Mouse (Mus musculus) intestine, postnatal 0 days (tissue): ENCODE results near the gene Desi2. TPM values are rescaled to one million over a fixed set of nuclear protein-coding genes. Genes with fewer than 3 reads are reported as not detected.

Source experiments
- ATAC-seq: fragments of 200-750 bp; cut with Nextera tagmentation; 2 replicates; pipeline ENCODE4 v1.8.0; 2017; ENCODE audit warnings: mild to moderate bottlenecking, moderate TSS enrichment, moderate library complexity
- H3K27ac ChIP-seq: fragments of 300-500 bp; sonication (generic); 2 replicates; pipeline ENCODE4 v1.5.1; 2014; ENCODE audit warnings: mild to moderate bottlenecking, low read depth, low read length, moderate library complexity
- H3K27me3 ChIP-seq: fragments of 300-500 bp; sonication (generic); replicated peaks from 2 replicates; pipeline ENCODE4 v1.6.1; 2014; ENCODE audit warnings: low read length, mixed read lengths; ENCODE audit not compliant: control insufficient read depth, insufficient read depth
- H3K36me3 ChIP-seq: fragments of 300-500 bp; sonication (generic); 2 replicates; pipeline ENCODE4 v1.6.1; 2014; ENCODE audit warnings: mild to moderate bottlenecking, moderate library complexity; ENCODE audit not compliant: control insufficient read depth, insufficient read depth
- H3K4me1 ChIP-seq: fragments of 300-500 bp; sonication (generic); replicated peaks from 2 replicates; pipeline ENCODE4 v1.6.1; 2014; ENCODE audit warnings: antibody characterized with exemption, low read length, mixed read lengths; ENCODE audit not compliant: control insufficient read depth, insufficient read depth
- H3K4me2 ChIP-seq: fragments of 300-500 bp; sonication (generic); replicated peaks from 2 replicates; pipeline ENCODE4 v1.6.1; 2014; ENCODE audit warnings: low read depth, mild to moderate bottlenecking, moderate library complexity
- H3K4me3 ChIP-seq: fragments of 300-500 bp; sonication (generic); 2 replicates; pipeline ENCODE4 v1.5.1; 2014; ENCODE audit warnings: low read depth, low read length
- H3K9ac ChIP-seq: fragments of 300-500 bp; sonication (generic); 2 replicates; pipeline ENCODE4 v1.6.1; 2014; ENCODE audit warnings: mild to moderate bottlenecking, low read depth, low read length
- H3K9me3 ChIP-seq: fragments of 300-500 bp; sonication (generic); 2 replicates; pipeline ENCODE4 v1.6.1; 2016; ENCODE audit warnings: mixed run types; ENCODE audit not compliant: control insufficient read depth
- CTCF ChIP-seq: sonication (generic); IDR thresholded peaks from 2 replicates; pipeline ENCODE4 v1.5.1; 2016; ENCODE audit warnings: low read depth, mild to moderate bottlenecking, control low read depth, antibody characterized with exemption, moderate library complexity
- WGBS: fragments of 180-500 bp; shearing (Covaris S2); extraction: QIAGEN DNeasy Blood & Tissue Kit; methylation state at CpG from one replicate; pipeline ENCODE4 v1.1.7; 2014; 5-methylcytosine and 5-hydroxymethylcytosine counted together
- polyA plus RNA-seq: library from polyadenylated mRNA; unstranded; fragments of >200 nt; fragmentation: Nextera tagmentation; extraction: Ambion mirVana; gene quantifications from 2 replicates; pipeline ENCODE4 v1.2.1, GENCODE M21; 2015

Gene Desi2
- polyA plus RNA-seq, 1 experiment from 2014 or later, result 26.9 TPM

- Histone ChIP-seq H3K36me3 (no peaks in the 10 kb centered on the region), H3K27ac (no peak overlapping the region), H3K4me3 (no peak overlapping the region), H3K9me3 (no peaks in the 10 kb centered on the region), H3K4me2 (no peak overlapping the region), H3K27me3 (no peaks in the 10 kb centered on the region), H3K9ac (no peak overlapping the region), H3K4me1 (no peaks in the 10 kb centered on the region)
- ATAC-seq, result no peak
- peak; percentile 88 for TF ChIP-seq CTCF
- WGBS, result 25% methylated on average over 3 of the region's 3 CpGs
Measured at GRCm38 (mm10) chr1:178303425-178303824, 116.2 kb downstream of the Desi2 start.

Other genes with a start within 250 kb of the Desi2 start
- gene Catspere2, start 204.0 kb upstream of the Desi2 start, polyA plus RNA-seq, result 0.17 and 0.18 TPM in 2 replicates
- gene Cox20, start 131.7 kb downstream of the Desi2 start, polyA plus RNA-seq, result 146 and 148 TPM in 2 replicates
- gene Hnrnpu, start 150.4 kb downstream of the Desi2 start, polyA plus RNA-seq, result 131 TPM in 2 replicates
- gene Efcab2, start 218.7 kb downstream of the Desi2 start, polyA plus RNA-seq, result 7.9 and 8.1 TPM in 2 replicates